Mouse (Mus musculus): ENCODE measurements around the gene Aldh9a1. TPM values are rescaled to one million over a fixed set of nuclear protein-coding genes. Genes with fewer than 3 reads are reported as not detected.

The Aldh9a1 gene
- polyA plus RNA-seq, 1 experiment from 2014 or later, result 36.0 TPM

GRCm38 (mm10) chr1:167374942-167375341, 25.2 kb downstream of the Aldh9a1 start:
- no peak overlapping the region for H3K9ac ChIP-seq (ENCODE audit: low read length)
- no peaks in the 10 kb centered on the region for H3K27me3 ChIP-seq (ENCODE audit: control insufficient read depth, insufficient read depth, low read length)
- no peak overlapping the region; the same call in 1 of the 2 replicates for H3K4me2 ChIP-seq (ENCODE audit: low read depth)
- peaks cover 6% of the 10 kb centered on the region; the same call in 1 of the 2 replicates for H3K4me1 ChIP-seq (ENCODE audit: control insufficient read depth, insufficient read depth, low read length)
- H3K4me3 ChIP-seq (ENCODE audit: low read depth, low read length), result no peak overlapping the region
- no peak overlapping the region for H3K27ac ChIP-seq (ENCODE audit: low read depth, low read length)
- no peaks in the 10 kb centered on the region for H3K36me3 ChIP-seq (ENCODE audit: control insufficient read depth, insufficient read depth, low read length)
- H3K9me3 ChIP-seq (ENCODE audit: control insufficient read depth, low read length), result no peaks in the 10 kb centered on the region
- no peak for DNase-seq (ENCODE audit: low spot score)
- WGBS, result 55% methylated on average over 2 of the region's 2 CpGs
- no peak for ATAC-seq (ENCODE audit: insufficient read depth, low FRiP score, low TSS enrichment)

DNA sequence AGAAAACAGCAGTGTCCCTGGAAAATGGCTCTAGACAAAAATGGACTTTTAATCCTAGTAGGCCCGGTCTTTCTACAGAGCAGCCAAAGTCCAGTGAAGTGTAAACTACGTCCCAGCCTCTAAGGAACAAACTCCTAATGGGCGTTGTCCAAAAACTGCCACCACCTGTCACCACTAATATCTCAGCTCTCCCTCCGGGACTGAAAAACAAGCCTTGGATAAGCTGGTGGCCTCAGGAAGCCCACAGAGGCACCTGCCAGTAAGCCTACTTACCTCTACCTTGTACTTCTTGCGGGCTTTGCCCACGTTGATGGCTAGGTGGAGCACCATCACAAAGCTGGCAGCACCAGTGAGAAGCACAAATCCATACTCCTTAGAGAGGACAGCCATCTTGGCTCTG, 28.2 kb downstream of the Aldh9a1 start:
- H3K4me3 ChIP-seq (ENCODE audit: low read depth, low read length), result no peak overlapping the region
- 78% methylated on average over 6 of the region's 6 CpGs for WGBS
- no peaks in the 10 kb centered on the region for H3K36me3 ChIP-seq (ENCODE audit: control insufficient read depth, insufficient read depth, low read length)
- no peak overlapping the region for H3K27ac ChIP-seq (ENCODE audit: low read depth, low read length)
- no peak overlapping the region for H3K9ac ChIP-seq (ENCODE audit: low read length)
- no peak for ATAC-seq (ENCODE audit: insufficient read depth, low FRiP score, low TSS enrichment)
- no peaks in the 10 kb centered on the region for H3K9me3 ChIP-seq (ENCODE audit: control insufficient read depth, low read length)
- DNase-seq (ENCODE audit: low spot score), result no peak
- H3K4me1 ChIP-seq (ENCODE audit: control insufficient read depth, insufficient read depth, low read length), result peaks cover 11% of the 10 kb centered on the region; the same call in 1 of the 2 replicates
- H3K27me3 ChIP-seq (ENCODE audit: control insufficient read depth, insufficient read depth, low read length), result no peaks in the 10 kb centered on the region
- no peak overlapping the region for H3K4me2 ChIP-seq (ENCODE audit: low read depth)

DNA sequence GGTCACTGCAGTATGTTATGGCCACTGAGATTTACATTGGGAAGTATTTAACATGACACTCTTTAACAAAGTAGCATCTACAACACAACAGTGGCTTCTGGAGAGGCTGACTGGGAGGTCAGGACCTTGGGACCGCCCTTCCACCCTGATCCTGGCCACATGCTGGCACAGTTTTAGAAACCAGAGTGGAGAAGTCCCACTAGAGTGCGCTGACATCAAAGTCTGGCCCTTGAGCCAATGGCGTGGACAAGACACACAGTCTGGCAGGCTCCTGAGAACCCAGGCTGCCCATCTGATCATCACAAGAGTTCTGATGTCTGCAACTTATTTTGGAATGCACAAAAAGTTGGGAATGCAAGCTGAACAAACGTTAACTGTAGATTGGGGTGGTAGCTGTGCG, 30.0 kb downstream of the Aldh9a1 start:
- no peak overlapping the region for H3K9ac ChIP-seq (ENCODE audit: low read length)
- H3K4me2 ChIP-seq (ENCODE audit: low read depth), result no peak overlapping the region
- H3K27ac ChIP-seq (ENCODE audit: low read depth, low read length), result no peak overlapping the region
- WGBS, result 74% methylated on average over 5 of the region's 5 CpGs
- H3K9me3 ChIP-seq (ENCODE audit: control insufficient read depth, low read length), result no peaks in the 10 kb centered on the region
- no peaks in the 10 kb centered on the region for H3K36me3 ChIP-seq (ENCODE audit: control insufficient read depth, insufficient read depth, low read length)
- DNase-seq (ENCODE audit: low spot score), result no peak
- no peak overlapping the region for H3K4me3 ChIP-seq (ENCODE audit: low read depth, low read length)
- ATAC-seq (ENCODE audit: insufficient read depth, low FRiP score, low TSS enrichment), result no peak
- 0 out of 2 replicates have a peak, but pooled peaks cover 5% of the 10 kb centered on the region for H3K4me1 ChIP-seq (ENCODE audit: control insufficient read depth, insufficient read depth, low read length)
- H3K27me3 ChIP-seq (ENCODE audit: control insufficient read depth, insufficient read depth, low read length), result no peaks in the 10 kb centered on the region

- H3K27me3 ChIP-seq (ENCODE audit: control insufficient read depth, insufficient read depth, low read length), result no peaks in the 10 kb centered on the region
- ATAC-seq (ENCODE audit: insufficient read depth, low FRiP score, low TSS enrichment) (no peak), DNase-seq (ENCODE audit: low spot score) (no peak)
- 87% methylated on average over 2 of the region's 2 CpGs for WGBS
- no peaks in the 10 kb centered on the region for H3K36me3 ChIP-seq (ENCODE audit: control insufficient read depth, insufficient read depth, low read length)
- H3K4me2 ChIP-seq (ENCODE audit: low read depth), result no peak overlapping the region
- no peaks in the 10 kb centered on the region for H3K9me3 ChIP-seq (ENCODE audit: control insufficient read depth, low read length)
- no peak overlapping the region for H3K27ac ChIP-seq (ENCODE audit: low read depth, low read length)
- H3K9ac ChIP-seq (ENCODE audit: low read length), result no peak overlapping the region
- H3K4me1 ChIP-seq (ENCODE audit: control insufficient read depth, insufficient read depth, low read length), result 0 out of 2 replicates have a peak, but pooled peaks cover 5% of the 10 kb centered on the region
- no peak overlapping the region for H3K4me3 ChIP-seq (ENCODE audit: low read depth, low read length)
Measured at GRCm38 (mm10) chr1:167380223-167380622, 30.4 kb downstream of the Aldh9a1 start.

- DNase-seq (ENCODE audit: low spot score), result no peak
- Histone ChIP-seq H3K9ac (ENCODE audit: low read length) (no peak overlapping the region), H3K27me3 (ENCODE audit: control insufficient read depth, insufficient read depth, low read length) (no peaks in the 10 kb centered on the region), H3K36me3 (ENCODE audit: control insufficient read depth, insufficient read depth, low read length) (no peaks in the 10 kb centered on the region), H3K9me3 (ENCODE audit: control insufficient read depth, low read length) (no peaks in the 10 kb centered on the region), H3K4me3 (ENCODE audit: low read depth, low read length) (no peak overlapping the region), H3K27ac (ENCODE audit: low read depth, low read length) (no peak overlapping the region), H3K4me1 (ENCODE audit: control insufficient read depth, insufficient read depth, low read length) (0 out of 2 replicates have a peak, but pooled peaks cover 5% of the 10 kb centered on the region), H3K4me2 (ENCODE audit: low read depth) (no peak overlapping the region)
- ATAC-seq (ENCODE audit: insufficient read depth, low FRiP score, low TSS enrichment), result no peak
- 80% methylated on average over 8 of the region's 8 CpGs for WGBS
Measured at GRCm38 (mm10) chr1:167381050-167382015, 31.5 kb downstream of the Aldh9a1 start.

DNA sequence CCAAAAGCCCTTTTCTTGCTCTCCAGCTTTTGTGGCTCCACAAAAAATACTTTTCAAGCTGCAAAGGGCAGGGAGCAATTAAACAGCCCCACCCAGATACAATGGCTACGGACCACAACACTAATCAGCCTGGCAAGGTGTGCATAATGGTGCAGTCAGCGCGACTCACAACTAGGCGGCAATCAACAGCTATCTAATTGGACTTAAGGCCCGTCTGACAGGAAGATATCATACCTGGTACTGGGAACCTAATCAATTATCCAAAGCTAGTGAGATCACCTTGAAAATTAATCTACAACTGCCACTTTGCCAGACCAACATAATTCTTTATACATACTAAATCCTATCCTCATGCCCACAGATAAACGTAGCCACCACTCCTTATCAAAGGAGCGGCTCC, 32.5 kb downstream of the Aldh9a1 start:
- Histone ChIP-seq H3K27me3 (ENCODE audit: control insufficient read depth, insufficient read depth, low read length) (no peaks in the 10 kb centered on the region), H3K27ac (ENCODE audit: low read depth, low read length) (no peak overlapping the region), H3K9me3 (ENCODE audit: control insufficient read depth, low read length) (no peaks in the 10 kb centered on the region), H3K4me3 (ENCODE audit: low read depth, low read length) (no peak overlapping the region), H3K4me1 (ENCODE audit: control insufficient read depth, insufficient read depth, low read length) (0 out of 2 replicates have a peak, but pooled peaks cover 5% of the 10 kb centered on the region), H3K36me3 (ENCODE audit: control insufficient read depth, insufficient read depth, low read length) (no peaks in the 10 kb centered on the region), H3K4me2 (ENCODE audit: low read depth) (no peak overlapping the region), H3K9ac (ENCODE audit: low read length) (no peak overlapping the region)
- ATAC-seq (ENCODE audit: insufficient read depth, low FRiP score, low TSS enrichment) (no peak), DNase-seq (ENCODE audit: low spot score) (no peak)
- 77% methylated on average over 7 of the region's 7 CpGs for WGBS

DNA sequence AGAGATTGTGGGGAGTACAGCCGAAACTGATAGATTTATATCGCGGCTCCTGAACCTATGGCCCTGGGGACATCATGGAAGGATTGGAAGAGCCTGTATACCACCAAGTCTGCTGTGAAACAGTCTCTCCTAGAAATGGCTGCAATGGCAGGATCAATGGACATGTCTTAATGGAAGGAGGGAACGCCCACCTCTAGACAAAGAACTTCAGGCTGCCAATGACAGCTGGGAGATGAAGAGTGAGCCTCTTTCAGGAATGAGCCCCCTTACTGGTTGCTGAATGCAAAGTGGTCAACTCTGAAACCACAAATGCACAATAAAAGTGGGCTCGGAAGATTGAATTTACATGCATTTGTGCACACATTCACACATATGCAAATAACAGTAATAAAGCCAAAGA, 33.0 kb downstream of the Aldh9a1 start:
- ATAC-seq (ENCODE audit: insufficient read depth, low FRiP score, low TSS enrichment) (0 out of 2 replicates have a peak, but pooled peaks have one; percentile 38), DNase-seq (ENCODE audit: low spot score) (no peak)
- 72% methylated on average over 5 of the region's 5 CpGs for WGBS
- Histone ChIP-seq H3K27ac (ENCODE audit: low read depth, low read length) (no peak overlapping the region), H3K9me3 (ENCODE audit: control insufficient read depth, low read length) (no peaks in the 10 kb centered on the region), H3K36me3 (ENCODE audit: control insufficient read depth, insufficient read depth, low read length) (no peaks in the 10 kb centered on the region), H3K27me3 (ENCODE audit: control insufficient read depth, insufficient read depth, low read length) (no peaks in the 10 kb centered on the region), H3K9ac (ENCODE audit: low read length) (no peak overlapping the region), H3K4me3 (ENCODE audit: low read depth, low read length) (no peak overlapping the region), H3K4me1 (ENCODE audit: control insufficient read depth, insufficient read depth, low read length) (0 out of 2 replicates have a peak, but pooled peaks cover 5% of the 10 kb centered on the region), H3K4me2 (ENCODE audit: low read depth) (no peak overlapping the region)

DNA sequence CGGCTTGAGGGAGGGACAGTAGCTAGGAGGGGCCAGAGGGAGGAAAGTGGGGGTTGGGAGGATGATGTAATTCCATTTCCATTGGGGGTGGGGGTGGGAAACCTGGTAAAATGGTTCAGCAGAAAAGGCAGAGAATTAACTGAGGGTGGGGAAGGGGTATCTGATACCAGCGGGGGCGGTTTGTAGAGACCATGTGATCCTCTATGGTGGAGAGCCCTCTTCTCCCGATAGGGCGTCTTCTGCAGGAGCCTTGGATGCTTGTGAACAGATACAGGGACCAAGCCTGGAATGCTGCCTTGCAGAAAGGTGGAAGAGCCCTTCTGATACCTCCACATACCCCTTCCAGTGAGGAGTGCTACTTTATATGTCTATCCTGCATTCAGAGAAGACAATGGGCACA, 33.4 kb downstream of the Aldh9a1 start:
- Histone ChIP-seq H3K4me2 (ENCODE audit: low read depth) (no peak overlapping the region), H3K36me3 (ENCODE audit: control insufficient read depth, insufficient read depth, low read length) (no peaks in the 10 kb centered on the region), H3K9ac (ENCODE audit: low read length) (no peak overlapping the region), H3K4me3 (ENCODE audit: low read depth, low read length) (no peak overlapping the region), H3K4me1 (ENCODE audit: control insufficient read depth, insufficient read depth, low read length) (0 out of 2 replicates have a peak, but pooled peaks cover 5% of the 10 kb centered on the region), H3K27me3 (ENCODE audit: control insufficient read depth, insufficient read depth, low read length) (no peaks in the 10 kb centered on the region), H3K9me3 (ENCODE audit: control insufficient read depth, low read length) (no peaks in the 10 kb centered on the region), H3K27ac (ENCODE audit: low read depth, low read length) (no peak overlapping the region)
- 79% methylated on average over 5 of the region's 5 CpGs for WGBS
- no peak for DNase-seq (ENCODE audit: low spot score)
- no peak for ATAC-seq (ENCODE audit: insufficient read depth, low FRiP score, low TSS enrichment)

- no peak for ATAC-seq (ENCODE audit: insufficient read depth, low FRiP score, low TSS enrichment)
Measured at GRCm38 (mm10) chr1:167384156-167384555, 34.4 kb downstream of the Aldh9a1 start.

More at GRCm38 (mm10) chr1:167384156-167384555, 34.4 kb downstream of the Aldh9a1 start:
- Histone ChIP-seq H3K36me3 (ENCODE audit: control insufficient read depth, insufficient read depth, low read length) (no peaks in the 10 kb centered on the region), H3K4me1 (ENCODE audit: control insufficient read depth, insufficient read depth, low read length) (0 out of 2 replicates have a peak, but pooled peaks cover 5% of the 10 kb centered on the region), H3K4me2 (ENCODE audit: low read depth) (no peak overlapping the region), H3K9me3 (ENCODE audit: control insufficient read depth, low read length) (no peaks in the 10 kb centered on the region), H3K4me3 (ENCODE audit: low read depth, low read length) (no peak overlapping the region), H3K27ac (ENCODE audit: low read depth, low read length) (no peak overlapping the region), H3K9ac (ENCODE audit: low read length) (no peak overlapping the region), H3K27me3 (ENCODE audit: control insufficient read depth, insufficient read depth, low read length) (no peaks in the 10 kb centered on the region)
- WGBS, result 73% methylated on average over 3 of the region's 3 CpGs
- no peak for DNase-seq (ENCODE audit: low spot score)
